Mouse (Mus musculus) G1E (cell line): ENCODE data around the gene Lrp1. TPM values are rescaled to one million over a fixed set of nuclear protein-coding genes. Genes with fewer than 3 reads are reported as not detected.
A peak's percentile ranks its signal among the peaks of the same experiment; 100 is the strongest.

Source experiments
- ATAC-seq: 2 replicates; pipeline ENCODE4 v1.8.0; 2016; ENCODE audit warnings: mild to moderate bottlenecking; ENCODE audit not compliant: insufficient number of reproducible peaks, poor library complexity, low FRiP score, severe bottlenecking; ENCODE audit errors: extremely low read depth
- DNase-seq: peaks from one replicate; pipeline ENCODE4 v3.0.0; 2012; ENCODE audit warnings: low spot score
- H3K27me3 ChIP-seq: 2 replicates; pipeline ENCODE4 v1.6.1; 2012; ENCODE audit warnings: mild to moderate bottlenecking, low read length, inconsistent platforms; ENCODE audit not compliant: insufficient read depth
- H3K36me3 ChIP-seq: replicated peaks from 2 replicates; pipeline ENCODE3; 2012; ENCODE audit warnings: mild to moderate bottlenecking, inconsistent platforms
- H3K4me1 ChIP-seq: 2 replicates; pipeline ENCODE4 v1.6.1; 2012; ENCODE audit warnings: low read depth, low read length, inconsistent platforms, mixed read lengths; ENCODE audit not compliant: insufficient read depth
- H3K4me3 ChIP-seq: 2 replicates; pipeline ENCODE4 v1.5.1; 2012; ENCODE audit warnings: low read depth, mild to moderate bottlenecking, inconsistent platforms, low read length, moderate library complexity, mixed read lengths
- H3K9me3 ChIP-seq: replicated peaks from 2 replicates; pipeline ENCODE4 v1.6.1; 2012; ENCODE audit warnings: inconsistent platforms
- CTCF ChIP-seq: IDR thresholded peaks from 2 replicates; pipeline ENCODE4 v1.5.1; 2012; ENCODE audit warnings: low read depth, low read length, inconsistent platforms, mixed read lengths
- GATA1 ChIP-seq: IDR thresholded peaks from 2 replicates; pipeline ENCODE4 v1.6.1; 2012; ENCODE audit warnings: borderline replicate concordance, low read length, inconsistent platforms, mixed read lengths
- GATA2 ChIP-seq: IDR thresholded peaks from 2 replicates; pipeline ENCODE4 v1.6.1; 2012; ENCODE audit warnings: low read depth, low read length, inconsistent platforms, borderline replicate concordance
- POLR2AphosphoS5 ChIP-seq: IDR thresholded peaks from 2 replicates; pipeline ENCODE4 v1.6.1; 2012; ENCODE audit warnings: low read depth, low read length, inconsistent platforms; ENCODE audit not compliant: insufficient replicate concordance
- TAL1 ChIP-seq: conservative IDR thresholded peaks from 2 replicates; pipeline ENCODE4 v1.6.1; 2012; ENCODE audit warnings: low read depth, low read length, inconsistent platforms, mixed read lengths
- polyA plus RNA-seq: library from polyadenylated mRNA; stranded (reverse); fragments of >175 nt; gene quantifications from 2 replicates; pipeline ENCODE4 v1.2.3, GENCODE M21; 2012
- total RNA-seq, 2 experiments: library from RNA; stranded (forward) in 1 of 2; stranded (reverse) in 1 of 2; fragments of 200-1000 nt in 1 of 2; fragments of >200 nt in 1 of 2; fragmentation: Nextera tagmentation in 1 of 2; gene quantifications; 2 replicates each; pipeline ENCODE4 v1.2.3; 2014 to 2017

Gene Lrp1
- total and polyA plus RNA-seq, 3 experiments: 0.27 to 0.67 (median 0.30) TPM

DNA sequence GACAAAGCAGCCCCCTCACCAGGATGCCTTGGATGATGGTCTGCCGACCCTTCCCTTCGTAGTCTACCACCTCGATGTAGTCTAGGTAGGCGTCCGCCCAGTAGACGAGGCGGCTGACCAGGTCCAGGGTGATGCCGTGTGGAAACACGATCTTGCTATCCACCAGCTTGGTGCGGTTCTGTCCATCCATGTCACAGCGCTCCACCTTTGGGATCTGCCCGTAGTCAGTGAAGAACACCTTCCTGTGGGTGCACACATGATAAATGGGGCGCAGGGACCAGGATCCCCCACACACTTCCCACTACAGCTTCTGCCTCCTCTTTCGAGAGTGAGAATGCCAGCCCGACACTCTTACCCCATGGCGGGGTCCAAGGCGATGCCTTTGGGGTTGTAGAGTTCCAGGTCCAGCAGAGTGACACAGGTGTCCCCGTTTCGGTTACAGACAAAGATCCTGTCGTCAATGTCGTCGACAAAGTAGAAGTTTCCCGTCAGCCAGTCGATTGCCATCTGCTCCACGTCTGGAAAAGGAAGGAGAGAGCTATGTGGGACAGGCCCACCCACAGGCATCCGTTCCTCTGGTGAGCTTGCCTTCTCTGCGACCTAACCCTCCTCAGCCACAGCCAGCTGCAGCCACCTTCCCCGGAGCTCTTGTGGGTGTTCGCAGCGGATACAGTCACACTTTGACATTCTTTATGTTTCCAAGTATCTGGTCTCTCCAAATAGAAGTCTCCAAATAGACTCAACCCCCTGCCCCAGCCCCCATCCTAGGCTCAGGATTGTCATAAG, 25.8 kb downstream of the Lrp1 start:
- DNase-seq: no peak
- H3K36me3 ChIP-seq: no peaks in the 10 kb centered on the region
- no peaks in the 10 kb centered on the region for H3K9me3 ChIP-seq
- 0 out of 2 replicates have a peak overlapping the region, but pooled peaks have one; percentile 15 for H3K4me3 ChIP-seq
- TF ChIP-seq CTCF (no peak), POLR2AphosphoS5 (no peak), GATA1 (no peak), GATA2 (no peak), TAL1 (no peak)
- H3K4me1 ChIP-seq: peaks cover 13% of the 10 kb centered on the region
- no peak for ATAC-seq
- H3K27me3 ChIP-seq: peaks cover 75% of the 10 kb centered on the region

DNA sequence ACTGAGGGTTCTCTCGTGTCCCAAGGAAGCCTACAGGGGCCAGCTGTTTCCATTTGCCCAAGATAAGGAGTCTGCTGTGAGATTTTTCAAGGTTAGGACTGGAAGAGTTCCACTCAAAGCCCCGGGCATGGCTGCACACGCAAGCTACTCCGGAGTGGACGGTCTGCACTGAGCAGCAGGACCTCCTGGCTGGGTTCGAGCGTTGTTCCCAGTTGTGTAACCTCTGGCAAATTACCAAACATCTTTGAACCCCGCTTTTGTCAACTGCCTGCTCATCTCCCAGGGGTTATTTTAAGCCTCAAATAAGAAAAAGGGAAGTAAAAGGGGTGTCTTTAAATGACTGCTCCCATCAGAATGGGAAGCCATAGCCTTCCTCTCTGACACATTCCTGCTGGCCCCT, 26.5 kb downstream of the Lrp1 start:
- H3K27me3 ChIP-seq: peaks cover 72% of the 10 kb centered on the region
- no peak for TF ChIP-seq POLR2AphosphoS5
- no peak for TF ChIP-seq TAL1
- no peak overlapping the region for H3K4me3 ChIP-seq
- H3K9me3 ChIP-seq: no peaks in the 10 kb centered on the region
- ATAC-seq: no peak
- peaks cover 14% of the 10 kb centered on the region for H3K4me1 ChIP-seq
- H3K36me3 ChIP-seq: no peaks in the 10 kb centered on the region
- no peak for DNase-seq

DNA sequence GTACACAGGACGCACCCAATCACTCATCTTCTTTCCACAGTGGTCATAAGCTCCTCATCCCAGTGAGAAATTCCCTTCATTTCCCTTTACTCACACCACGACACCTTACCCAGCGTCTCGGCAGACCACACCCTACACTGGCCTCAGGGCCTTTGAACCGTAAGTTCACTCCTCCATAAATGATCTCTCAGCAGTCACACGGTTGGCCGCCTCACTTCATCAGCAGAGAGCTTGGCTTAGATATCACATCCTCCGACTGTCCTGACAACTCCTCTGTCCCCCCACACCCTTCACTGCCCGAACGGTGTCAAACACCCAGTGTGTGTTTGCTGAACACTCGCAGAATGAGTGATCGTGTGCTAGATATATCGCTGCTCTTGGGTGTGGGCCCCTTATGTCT, 28.1 kb downstream of the Lrp1 start:
- Histone ChIP-seq H3K4me1 (peaks cover 15% of the 10 kb centered on the region), H3K9me3 (no peaks in the 10 kb centered on the region), H3K36me3 (no peaks in the 10 kb centered on the region), H3K27me3 (peaks cover 67% of the 10 kb centered on the region), H3K4me3 (no peak overlapping the region)
- TF ChIP-seq POLR2AphosphoS5 (no peak), CTCF (no peak)
- ATAC-seq (no peak), DNase-seq (no peak)

DNA sequence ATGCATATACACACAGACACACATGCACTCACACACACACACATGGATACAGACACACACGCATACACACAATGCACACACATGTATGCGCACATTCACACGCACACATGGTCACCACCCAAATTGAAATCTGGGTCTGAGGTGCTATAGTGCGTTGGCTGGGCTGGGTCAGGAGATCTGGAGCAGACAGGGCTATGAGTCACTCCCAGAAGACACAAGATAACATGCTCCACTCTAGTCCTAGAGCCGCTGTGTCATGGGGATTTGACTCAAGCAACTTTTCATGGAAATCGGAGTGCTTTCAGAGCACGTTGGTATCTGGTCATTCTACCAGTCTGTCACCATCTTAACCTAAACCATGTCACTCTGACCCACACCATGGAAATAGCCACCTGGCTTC, 28.5 kb downstream of the Lrp1 start:
- peaks cover 65% of the 10 kb centered on the region for H3K27me3 ChIP-seq
- no peak for ATAC-seq
- no peaks in the 10 kb centered on the region for H3K9me3 ChIP-seq
- H3K4me3 ChIP-seq: no peak overlapping the region; the same call in 1 of the 2 replicates
- no peaks in the 10 kb centered on the region for H3K36me3 ChIP-seq
- H3K4me1 ChIP-seq: peaks cover 16% of the 10 kb centered on the region
- DNase-seq: no peak
- TF ChIP-seq GATA1: no peak
- TF ChIP-seq TAL1: no peak

DNA sequence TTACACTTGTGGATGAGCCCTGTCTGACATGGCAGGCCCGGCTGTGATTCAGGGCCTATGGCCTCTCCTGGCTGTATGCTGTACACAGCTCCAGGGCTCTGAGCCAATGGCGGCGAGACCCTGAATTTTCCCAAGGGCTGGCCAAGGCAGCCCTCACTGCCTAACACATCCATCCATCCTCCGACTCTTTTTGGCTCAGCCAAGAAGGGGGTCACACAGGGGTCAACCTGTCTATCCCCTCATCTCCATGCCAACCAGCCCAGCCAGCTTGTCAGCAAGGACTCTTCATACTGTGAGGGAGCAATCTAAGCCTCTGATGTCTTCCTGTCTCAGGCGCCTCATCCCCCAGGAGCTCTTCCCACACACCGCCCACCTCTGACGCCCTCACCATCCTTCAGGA, 29.4 kb downstream of the Lrp1 start:
- no peaks in the 10 kb centered on the region for H3K36me3 ChIP-seq
- no peak for DNase-seq
- no peak for TF ChIP-seq GATA2
- TF ChIP-seq GATA1: no peak
- no peak for TF ChIP-seq TAL1
- no peak for TF ChIP-seq CTCF
- no peak for TF ChIP-seq POLR2AphosphoS5
- peaks cover 16% of the 10 kb centered on the region for H3K4me1 ChIP-seq
- H3K9me3 ChIP-seq: no peaks in the 10 kb centered on the region
- peaks cover 62% of the 10 kb centered on the region for H3K27me3 ChIP-seq
- H3K4me3 ChIP-seq: no peak overlapping the region
- ATAC-seq: no peak

DNA sequence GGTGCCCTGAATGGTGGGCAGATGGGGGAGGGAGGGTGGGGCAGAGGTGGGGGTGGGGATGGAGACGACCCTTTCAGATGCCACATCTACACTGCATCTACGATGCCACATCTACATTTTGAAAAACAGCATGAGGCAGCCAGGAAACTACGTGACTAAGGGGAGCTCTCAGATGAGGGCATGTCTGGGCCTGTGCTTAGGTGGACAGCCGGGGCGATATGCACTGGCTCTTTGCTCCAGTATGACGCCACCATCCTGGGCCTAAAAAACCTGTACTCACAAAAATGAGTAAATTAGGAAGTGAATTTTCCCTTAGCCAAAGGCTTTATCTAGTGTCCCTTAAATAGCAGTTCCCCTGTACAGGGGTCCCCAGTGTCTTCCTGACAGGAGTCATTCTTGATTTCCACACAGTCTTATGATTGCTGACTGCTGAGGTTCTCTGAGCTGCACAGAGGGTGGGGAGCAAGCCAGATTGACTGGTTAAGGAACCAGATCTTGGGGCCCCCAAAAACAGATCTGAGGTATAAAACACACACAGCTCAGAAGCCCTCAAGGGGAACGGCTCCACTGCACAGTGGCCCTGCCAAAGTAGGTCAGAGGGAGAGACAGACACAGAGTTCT, 30.0 kb downstream of the Lrp1 start:
- no peak for ATAC-seq
- peaks cover 16% of the 10 kb centered on the region for H3K4me1 ChIP-seq
- TF ChIP-seq TAL1 (no peak), GATA1 (no peak), POLR2AphosphoS5 (no peak), GATA2 (no peak), CTCF (no peak)
- H3K36me3 ChIP-seq: no peaks in the 10 kb centered on the region
- DNase-seq: no peak
- no peaks in the 10 kb centered on the region for H3K9me3 ChIP-seq
- no peak overlapping the region for H3K4me3 ChIP-seq
- peaks cover 56% of the 10 kb centered on the region for H3K27me3 ChIP-seq

DNA sequence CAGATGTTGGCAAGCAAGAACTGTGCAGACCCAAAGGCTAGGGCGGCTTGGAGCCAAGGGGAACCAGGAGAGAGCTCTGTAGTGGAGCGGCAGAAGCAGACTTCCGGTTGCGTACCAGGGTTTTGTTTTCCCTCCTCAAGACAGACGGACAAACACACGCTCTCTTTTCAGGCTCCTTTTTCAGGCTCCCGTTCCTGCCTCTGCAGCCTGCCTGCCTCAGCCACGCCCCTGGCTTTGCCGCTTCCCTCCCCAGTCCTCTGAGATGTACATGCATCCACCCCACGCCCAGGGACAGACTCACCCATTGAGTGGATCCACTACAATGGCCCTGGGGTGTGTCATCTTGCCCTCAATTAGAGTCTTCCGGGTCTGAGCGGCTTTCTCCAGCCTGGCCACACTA, 30.7 kb downstream of the Lrp1 start:
- no peak for DNase-seq
- TF ChIP-seq POLR2AphosphoS5 (no peak), GATA1 (no peak), GATA2 (no peak), CTCF (no peak), TAL1 (no peak)
- no peak for ATAC-seq
- H3K4me3 ChIP-seq: no peak overlapping the region
- H3K4me1 ChIP-seq: peaks cover 16% of the 10 kb centered on the region
- H3K36me3 ChIP-seq: no peaks in the 10 kb centered on the region
- peaks cover 51% of the 10 kb centered on the region for H3K27me3 ChIP-seq
- H3K9me3 ChIP-seq: no peaks in the 10 kb centered on the region
